ENCODE assay signal across 23 mouse cellular contexts in genomic region chr2:6233353-6233752, GRCm38 (mm10). TPM values are rescaled to one million over a fixed set of nuclear protein-coding genes. Genes with fewer than 3 reads are reported as not detected.
DNase-seq lines count a peak whose midpoint lies in the region; ATAC-seq lines count a peak whose summit lies in the region.
"Had no signal": no experiment of that assay in that cellular context is flagged by ENCODE, and none has a peak within 500 bp of the region (broad histone marks: within the 10 kb centered on the region; RNA-seq: fewer than 3 reads in every experiment).

No protein-coding gene starts in this region.

- H3K27ac ChIP-seq in heart, embryonic 13.5 days (replicated peaks): peak overlapping the region; percentile 62
- H3K27ac ChIP-seq in heart, embryonic 15.5 days: peak overlapping the region; percentile 13; the same call in 1 of the 2 replicates
- H3K27ac ChIP-seq in midbrain, embryonic 13.5 days: no peak overlapping the region
- H3K27ac ChIP-seq in midbrain, embryonic 16.5 days (ENCODE audit: low read length): no peak overlapping the region
- H3K27ac ChIP-seq: embryonic facial prominence, embryonic 13.5 days; embryonic facial prominence, embryonic 15.5 days; forebrain, embryonic 10.5 days; forebrain, embryonic 12.5 days had no signal

- H3K4me2 ChIP-seq in heart, embryonic 13.5 days: no peak overlapping the region
- no peak overlapping the region for H3K4me2 ChIP-seq in heart, embryonic 15.5 days
- H3K4me2 ChIP-seq in midbrain, embryonic 13.5 days (replicated peaks): no peak overlapping the region
- H3K4me2 ChIP-seq in midbrain, embryonic 16.5 days (ENCODE audit: low read length): no peak overlapping the region
- H3K4me2 ChIP-seq: embryonic facial prominence, embryonic 13.5 days; embryonic facial prominence, embryonic 15.5 days; forebrain, embryonic 12.5 days had no signal

- peaks cover 17% of the 10 kb centered on the region for H3K4me1 ChIP-seq in heart, embryonic 13.5 days
- H3K4me1 ChIP-seq in heart, embryonic 15.5 days (replicated peaks): peaks cover 13% of the 10 kb centered on the region
- peaks cover 5% of the 10 kb centered on the region; the same call in 1 of the 2 replicates for H3K4me1 ChIP-seq in midbrain, embryonic 13.5 days (replicated peaks)
- no peaks in the 10 kb centered on the region for H3K4me1 ChIP-seq in midbrain, embryonic 16.5 days (ENCODE audit: control insufficient read depth, insufficient read depth, low read length)
- H3K4me1 ChIP-seq: embryonic facial prominence, embryonic 15.5 days; forebrain, embryonic 12.5 days had no signal

- no peaks in the 10 kb centered on the region for H3K36me3 ChIP-seq in heart, embryonic 13.5 days
- H3K36me3 ChIP-seq in heart, embryonic 15.5 days: no peaks in the 10 kb centered on the region
- H3K36me3 ChIP-seq in midbrain, embryonic 13.5 days: no peaks in the 10 kb centered on the region
- H3K36me3 ChIP-seq in midbrain, embryonic 16.5 days (ENCODE audit: control insufficient read depth, insufficient read depth, low read length): no peaks in the 10 kb centered on the region
- H3K36me3 ChIP-seq: embryonic facial prominence, embryonic 13.5 days; embryonic facial prominence, embryonic 15.5 days; forebrain, embryonic 10.5 days; forebrain, embryonic 12.5 days had no signal

- DNase-seq in heart, postnatal 25 days (ENCODE audit: low spot score): no peak
- DNase-seq in heart, adult 8-10 months (ENCODE audit: low spot score): no peak
- DNase-seq: adrenal gland, adult 2 months; adrenal gland, postnatal 10 days; adrenal gland, postnatal 25 days; cerebellum, adult 11 months; cerebellum, adult 18-20 months; cerebellum, adult 8-10 months; cerebellum, adult 9-11 months; cerebellum, postnatal 14 days; cerebellum, postnatal 36 days; embryo, embryonic 11 days had no signal

- H3K9me3 ChIP-seq in heart, embryonic 13.5 days: no peaks in the 10 kb centered on the region
- no peaks in the 10 kb centered on the region for H3K9me3 ChIP-seq in heart, embryonic 15.5 days (replicated peaks)
- no peaks in the 10 kb centered on the region for H3K9me3 ChIP-seq in midbrain, embryonic 13.5 days
- no peaks in the 10 kb centered on the region for H3K9me3 ChIP-seq in midbrain, embryonic 16.5 days (replicated peaks; ENCODE audit: control insufficient read depth, low read length, poor library complexity, severe bottlenecking)
- H3K9me3 ChIP-seq: embryonic facial prominence, embryonic 13.5 days; embryonic facial prominence, embryonic 15.5 days; forebrain, embryonic 10.5 days; forebrain, embryonic 12.5 days had no signal

- WGBS in heart, embryonic 13.5 days: 60% methylated on average over 6 of the region's 6 CpGs
- 59% methylated on average over 6 of the region's 6 CpGs for WGBS in heart, embryonic 15.5 days
- 73% methylated on average over 6 of the region's 6 CpGs for WGBS in midbrain, embryonic 13.5 days
- 58% methylated on average over 6 of the region's 6 CpGs for WGBS in midbrain, embryonic 16.5 days

- no peak overlapping the region for H3K4me3 ChIP-seq in heart, embryonic 13.5 days
- no peak overlapping the region for H3K4me3 ChIP-seq in heart, embryonic 15.5 days
- H3K4me3 ChIP-seq in midbrain, embryonic 13.5 days (replicated peaks): no peak overlapping the region
- no peak overlapping the region for H3K4me3 ChIP-seq in midbrain, embryonic 16.5 days (ENCODE audit: low read depth, low read length)
- H3K4me3 ChIP-seq: embryonic facial prominence, embryonic 13.5 days; embryonic facial prominence, embryonic 15.5 days; erythroblast, embryonic 14.5 days; forebrain, embryonic 10.5 days; forebrain, embryonic 12.5 days had no signal

- no peaks in the 10 kb centered on the region for H3K27me3 ChIP-seq in heart, embryonic 13.5 days (replicated peaks)
- H3K27me3 ChIP-seq in heart, embryonic 15.5 days: no peaks in the 10 kb centered on the region
- no peaks in the 10 kb centered on the region for H3K27me3 ChIP-seq in midbrain, embryonic 13.5 days
- H3K27me3 ChIP-seq in midbrain, embryonic 16.5 days (ENCODE audit: control insufficient read depth, insufficient read depth, low read depth, low read length): no peaks in the 10 kb centered on the region
- H3K27me3 ChIP-seq: embryonic facial prominence, embryonic 13.5 days; embryonic facial prominence, embryonic 15.5 days had no signal

- no peak overlapping the region for H3K9ac ChIP-seq in heart, embryonic 13.5 days
- no peak overlapping the region for H3K9ac ChIP-seq in heart, embryonic 15.5 days
- H3K9ac ChIP-seq in midbrain, embryonic 13.5 days (replicated peaks): no peak overlapping the region
- no peak overlapping the region for H3K9ac ChIP-seq in midbrain, embryonic 16.5 days (ENCODE audit: low read depth, low read length)
- H3K9ac ChIP-seq: embryonic facial prominence, embryonic 13.5 days; embryonic facial prominence, embryonic 15.5 days; forebrain, embryonic 12.5 days had no signal

- no peak for ATAC-seq in heart, embryonic 13.5 days (ENCODE audit: extremely low read depth, insufficient number of reproducible peaks, low FRiP score, low TSS enrichment)
- ATAC-seq in heart, embryonic 15.5 days (replicated peaks; ENCODE audit: insufficient number of reproducible peaks, insufficient read depth, low FRiP score, low read depth): no peak
- ATAC-seq in midbrain, embryonic 13.5 days: 0 out of 2 replicates have a peak, but pooled peaks have one; percentile 53
- ATAC-seq in midbrain, embryonic 16.5 days: no peak
- ATAC-seq: forebrain, embryonic 14.5 days had no signal

- intact Hi-C loops in heart, postnatal 25 days (cut with DNase I): loop anchor here (5.0 kb wide), 1 partner anchor 54 kb away; no protein-coding TSS in a partner anchor

RNA-seq across cellular contexts. Expression of gene Echdc3, which starts 20.5 kb away (rescaled TPM):
- 7.7 and 8.8 TPM in 2 replicates for polyA plus RNA-seq in heart, embryonic 13.5 days (2015; fragmentation: Nextera tagmentation; extraction: Ambion mirVana)
- 10 to 100 TPM; 20.1 to 22.1 TPM for total RNA-seq in heart, postnatal 25 days (2021)
- polyA plus RNA-seq in heart, embryonic 15.5 days (2015; fragmentation: Nextera tagmentation; extraction: Ambion mirVana): 9.2 TPM in 2 replicates
- 10 to 100 TPM; 27.6 to 32.7 (median 31.9) TPM for total RNA-seq in heart, adult 8-10 months (2022)
- 1.9 and 2.3 TPM in 2 replicates for polyA plus RNA-seq in midbrain, embryonic 13.5 days (2015; fragmentation: Nextera tagmentation; extraction: Ambion mirVana)
- 1.1 and 1.5 TPM in 2 replicates for polyA plus RNA-seq in midbrain, embryonic 16.5 days (2015; fragmentation: Nextera tagmentation; extraction: Ambion mirVana)
- total RNA-seq: MEL had no signal

Comparison
In these comparisons a context has a peak if more than half of its experiments do, and no peak if none do; other contexts are left out.
1. H3K27ac ChIP-seq: peak in heart, embryonic 13.5 days (single experiment) and heart, embryonic 15.5 days (single experiment); none in midbrain, embryonic 13.5 days (single experiment) and midbrain, embryonic 16.5 days (single experiment).